Mouse (Mus musculus) spleen, adult 2 months (tissue): ENCODE results near the gene Spocd1. TPM values are rescaled to one million over a fixed set of nuclear protein-coding genes. Genes with fewer than 3 reads are reported as not detected.
A peak's percentile ranks its signal among the peaks of the same experiment; 100 is the strongest.

Experiments
- DNase-seq, 2 experiments: peaks; one replicate each; pipeline versions ENCODE4 v3.0.0 to v3.0.0-alpha.2; 2012 to 2021; ENCODE audit warnings: low spot score in 2 of 2, low read depth in 1 of 2
- H3K27ac ChIP-seq: fragments of 200-500 bp; 2 replicates; pipeline ENCODE4 v1.5.1; 2012; ENCODE audit warnings: low read length, inconsistent platforms; ENCODE audit not compliant: insufficient read depth
- H3K27me3 ChIP-seq: fragments of 200-500 bp; 2 replicates; pipeline ENCODE4 v1.6.1; 2012; ENCODE audit warnings: mild to moderate bottlenecking, moderate library complexity, low read length, inconsistent platforms; ENCODE audit not compliant: control insufficient read depth, insufficient read depth
- H3K36me3 ChIP-seq: fragments of 200-500 bp; 2 replicates; pipeline ENCODE4 v1.6.1; 2012; ENCODE audit warnings: mild to moderate bottlenecking, low read length, inconsistent platforms; ENCODE audit not compliant: control insufficient read depth, insufficient read depth
- H3K4me1 ChIP-seq: fragments of 200-500 bp; 2 replicates; pipeline ENCODE4 v1.6.1; 2011; ENCODE audit warnings: inconsistent platforms; ENCODE audit not compliant: control insufficient read depth, insufficient read depth, insufficient read length
- H3K4me3 ChIP-seq: fragments of 200-500 bp; 2 replicates; pipeline ENCODE4 v1.5.1; 2011; ENCODE audit warnings: mild to moderate bottlenecking, inconsistent platforms; ENCODE audit not compliant: insufficient read depth, insufficient read length; ENCODE audit errors: extremely low read depth
- CTCF ChIP-seq: fragments of 200-500 bp; IDR thresholded peaks from 2 replicates; pipeline ENCODE4 v1.5.1; 2011; ENCODE audit warnings: mild to moderate bottlenecking, inconsistent platforms; ENCODE audit not compliant: insufficient read depth, insufficient read length, insufficient replicate concordance; ENCODE audit errors: extremely low read depth
- POLR2A ChIP-seq: fragments of 200-500 bp; IDR thresholded peaks from 2 replicates; pipeline ENCODE4 v1.6.1; 2011; ENCODE audit warnings: low read depth, low read length, inconsistent platforms
- WGBS: fragments of 180-500 bp; shearing (Covaris S2); methylation state at CpG from one replicate; pipeline ENCODE4 v1.1.7; 2018; 5-methylcytosine and 5-hydroxymethylcytosine counted together
- polyA plus RNA-seq: library from polyadenylated mRNA; depleted of rRNA; stranded (reverse); fragments of >200 nt; gene quantifications from 2 replicates; pipeline ENCODE4 v1.2.3, GENCODE M21; 2012

Gene Spocd1
- polyA plus RNA-seq, 1 experiment = 0.07 TPM

GRCm38 (mm10) chr4:129983046-129983445 is 54.0 kb downstream of the Spocd1 start:
- no peak for TF ChIP-seq POLR2A
- TF ChIP-seq CTCF = no peak
- Histone ChIP-seq H3K27me3 (peaks cover 34% of the 10 kb centered on the region), H3K27ac (no peak overlapping the region), H3K4me3 (no peak overlapping the region), H3K36me3 (no peaks in the 10 kb centered on the region), H3K4me1 (peaks cover 27% of the 10 kb centered on the region)
- no peak for DNase-seq
- WGBS = 38% methylated on average over 5 of the region's 5 CpGs

GRCm38 (mm10) chr4:129983764-129984420 is 54.8 kb downstream of the Spocd1 start:
- no peak overlapping the region for H3K27ac ChIP-seq
- peak in 1 of 2 experiments; percentile 58 for DNase-seq
- TF ChIP-seq POLR2A = no peak
- peak; percentile 35; the same call in 1 of the 2 replicates for TF ChIP-seq CTCF
- no peaks in the 10 kb centered on the region for H3K36me3 ChIP-seq
- peaks cover 29% of the 10 kb centered on the region for H3K4me1 ChIP-seq
- 6% methylated on average over 15 of the region's 15 CpGs for WGBS
- H3K27me3 ChIP-seq = peaks cover 37% of the 10 kb centered on the region
- no peak overlapping the region for H3K4me3 ChIP-seq

- no peak for DNase-seq
- Histone ChIP-seq H3K36me3 (no peaks in the 10 kb centered on the region), H3K4me3 (peak within 1 kb of the TSS; percentile 50; the same call in 1 of the 2 replicates), H3K27me3 (peaks cover 37% of the 10 kb centered on the region), H3K4me1 (peaks cover 29% of the 10 kb centered on the region), H3K27ac (no peak within 1 kb of the TSS)
- WGBS = 1% methylated on average over 52 of the region's 77 CpGs
- no peak for TF ChIP-seq CTCF
- no peak for TF ChIP-seq POLR2A
Observed at GRCm38 (mm10) chr4:129984421-129985061, 55.5 kb downstream of the Spocd1 start, which contains the start of gene Adgrb2. Gene Adgrb2 (plus strand): TSS chr4:129984870.

- no peaks in the 10 kb centered on the region for H3K36me3 ChIP-seq
- TF ChIP-seq POLR2A (no peak), CTCF (no peak)
- no peak overlapping the region for H3K27ac ChIP-seq
- H3K27me3 ChIP-seq = peaks cover 37% of the 10 kb centered on the region
- H3K4me3 ChIP-seq = peak overlapping the region; percentile 33; the same call in 1 of the 2 replicates
- no peak for DNase-seq
- peaks cover 29% of the 10 kb centered on the region for H3K4me1 ChIP-seq
- WGBS = 6% methylated on average over 39 of the region's 48 CpGs
Observed at GRCm38 (mm10) chr4:129985161-129985670, 56.2 kb downstream of the Spocd1 start.

GRCm38 (mm10) chr4:129985671-129986441 is 56.8 kb downstream of the Spocd1 start:
- H3K36me3 ChIP-seq = no peaks in the 10 kb centered on the region
- TF ChIP-seq CTCF (0 out of 2 replicates have a peak, but pooled peaks have one; percentile 8), POLR2A (no peak)
- WGBS = 2% methylated on average over 57 of the region's 58 CpGs
- H3K4me1 ChIP-seq = peaks cover 29% of the 10 kb centered on the region
- peak in 1 of 2 experiments; percentile 47 for DNase-seq
- H3K4me3 ChIP-seq = peak overlapping the region; percentile 33; the same call in 1 of the 2 replicates
- H3K27ac ChIP-seq = no peak overlapping the region
- peaks cover 37% of the 10 kb centered on the region for H3K27me3 ChIP-seq

- TF ChIP-seq POLR2A = no peak
- TF ChIP-seq CTCF = no peak
- peaks cover 33% of the 10 kb centered on the region for H3K27me3 ChIP-seq
- WGBS = 4% methylated on average over 52 of the region's 53 CpGs
- peaks cover 29% of the 10 kb centered on the region for H3K4me1 ChIP-seq
- H3K4me3 ChIP-seq = peak overlapping the region; percentile 51; the same call in 1 of the 2 replicates
- H3K27ac ChIP-seq = no peak overlapping the region
- peak in 1 of 2 experiments; percentile 37 for DNase-seq
- H3K36me3 ChIP-seq = no peaks in the 10 kb centered on the region
Observed at GRCm38 (mm10) chr4:129987825-129988504, 58.9 kb downstream of the Spocd1 start.
